Mouse (Mus musculus): ENCODE measurements around the gene Cep78.

Gene Cep78

DNA sequence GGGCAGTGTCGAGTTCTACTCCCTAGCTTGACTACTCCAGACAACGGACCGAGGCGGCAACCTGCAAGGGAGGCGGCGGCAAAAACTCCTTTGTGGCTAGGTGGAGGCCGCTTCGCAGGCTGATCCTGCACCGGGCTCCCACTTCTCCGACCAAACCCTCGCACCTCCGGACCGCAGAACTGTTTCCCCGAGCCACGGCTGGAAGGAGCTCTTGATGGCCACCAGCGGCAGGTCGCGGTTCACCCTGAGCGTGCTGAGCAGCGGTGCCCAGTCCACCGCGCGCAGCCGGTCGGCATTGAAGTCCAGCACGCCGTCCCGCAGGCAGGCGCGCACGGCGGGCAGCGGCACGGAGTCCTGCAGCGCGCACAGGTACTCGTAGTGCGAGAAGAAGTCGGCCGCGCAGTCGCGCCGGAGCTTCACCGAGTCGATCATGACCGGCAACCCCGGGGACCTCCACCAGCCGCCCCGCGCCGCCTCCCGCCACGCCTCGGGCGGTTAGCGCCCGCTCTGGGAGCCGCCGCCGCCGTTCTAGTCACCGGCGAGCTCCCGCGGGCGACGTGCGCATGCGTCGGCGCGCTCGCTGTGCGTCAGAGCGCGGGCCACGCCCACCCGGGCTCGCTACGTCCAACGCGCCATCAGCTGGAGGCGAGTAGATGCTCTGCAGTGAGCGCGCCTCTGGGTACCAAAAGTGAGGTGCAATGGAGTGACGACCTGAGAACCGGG lies at the start of gene Cep78:
Cep78 (minus strand) TSS at position 541 of the 723 bp plus-strand sequence.
- peak; percentile 82 for DNase-seq (ENCODE audit: low read depth)

DNA sequence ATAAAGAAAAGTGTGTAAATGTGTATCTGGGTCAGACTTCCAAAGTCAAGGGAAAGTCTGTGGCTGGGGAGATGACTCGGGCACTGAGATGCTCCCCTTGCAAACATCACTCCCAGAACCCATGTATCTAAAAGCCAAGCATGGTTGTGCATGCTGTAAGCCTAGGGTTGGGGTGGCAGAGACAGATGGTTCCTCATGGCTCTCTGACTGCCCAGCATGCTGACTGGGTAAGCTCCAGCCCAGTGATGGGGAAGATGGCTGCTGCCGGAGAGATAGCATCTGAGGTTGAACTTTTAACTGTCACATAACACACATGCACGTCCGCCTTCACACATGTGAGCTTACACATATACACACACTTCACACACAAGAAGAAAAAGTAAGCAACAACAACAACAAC lies 46.5 kb upstream of the Cep78 start:
- no peak for DNase-seq (ENCODE audit: low read depth)

DNA sequence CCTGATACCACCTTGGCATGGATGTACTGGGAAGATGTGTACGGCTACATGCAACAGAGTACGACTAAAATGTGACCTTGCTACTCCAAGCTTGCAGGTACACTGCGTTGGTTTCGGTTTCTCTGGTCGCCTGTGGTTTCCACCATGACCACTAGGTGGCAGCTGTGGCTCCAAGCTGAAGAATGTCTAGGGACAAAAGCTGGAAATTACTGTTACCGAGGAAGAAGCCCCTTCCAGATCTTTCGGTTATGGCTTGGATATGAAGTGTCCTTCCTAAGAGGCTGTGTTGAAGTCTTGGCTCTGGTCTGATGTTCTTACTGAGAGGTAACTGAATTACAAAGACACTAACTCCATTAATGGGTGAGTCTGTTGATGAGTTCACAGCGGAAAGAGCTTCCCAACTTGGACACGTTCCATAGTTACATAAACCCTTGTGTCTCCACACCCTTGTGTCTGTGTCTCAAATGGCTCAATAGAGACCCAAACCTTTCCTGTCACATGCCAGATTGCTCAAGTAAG lies 44.5 kb upstream of the Cep78 start:
- DNase-seq (ENCODE audit: low read depth) = peak; percentile 26

DNA sequence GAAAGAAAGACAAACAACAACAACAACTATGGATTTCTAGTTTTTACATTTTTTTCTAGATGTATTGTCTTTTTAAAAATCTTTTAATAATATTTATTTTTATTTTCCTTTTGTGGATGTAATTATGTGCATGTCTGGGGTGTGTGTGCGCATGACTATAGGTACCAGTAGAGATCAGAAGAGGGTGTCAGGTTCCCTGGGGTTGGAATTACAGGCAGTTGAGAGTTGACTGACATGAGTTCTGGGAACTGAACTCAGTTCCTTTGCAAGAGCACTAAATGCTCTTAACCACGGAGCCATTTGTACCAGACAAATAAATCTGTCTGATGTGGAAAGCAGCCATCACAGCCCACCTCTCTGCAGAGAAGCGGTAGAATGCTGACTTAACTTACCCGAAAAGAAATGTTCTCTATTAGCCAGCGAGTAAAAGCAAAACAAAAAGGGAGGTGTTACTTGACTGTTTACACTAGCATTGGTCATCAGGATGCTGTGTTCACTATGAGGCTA lies 44.0 kb upstream of the Cep78 start:
- no peak for DNase-seq (ENCODE audit: low read depth)

DNA sequence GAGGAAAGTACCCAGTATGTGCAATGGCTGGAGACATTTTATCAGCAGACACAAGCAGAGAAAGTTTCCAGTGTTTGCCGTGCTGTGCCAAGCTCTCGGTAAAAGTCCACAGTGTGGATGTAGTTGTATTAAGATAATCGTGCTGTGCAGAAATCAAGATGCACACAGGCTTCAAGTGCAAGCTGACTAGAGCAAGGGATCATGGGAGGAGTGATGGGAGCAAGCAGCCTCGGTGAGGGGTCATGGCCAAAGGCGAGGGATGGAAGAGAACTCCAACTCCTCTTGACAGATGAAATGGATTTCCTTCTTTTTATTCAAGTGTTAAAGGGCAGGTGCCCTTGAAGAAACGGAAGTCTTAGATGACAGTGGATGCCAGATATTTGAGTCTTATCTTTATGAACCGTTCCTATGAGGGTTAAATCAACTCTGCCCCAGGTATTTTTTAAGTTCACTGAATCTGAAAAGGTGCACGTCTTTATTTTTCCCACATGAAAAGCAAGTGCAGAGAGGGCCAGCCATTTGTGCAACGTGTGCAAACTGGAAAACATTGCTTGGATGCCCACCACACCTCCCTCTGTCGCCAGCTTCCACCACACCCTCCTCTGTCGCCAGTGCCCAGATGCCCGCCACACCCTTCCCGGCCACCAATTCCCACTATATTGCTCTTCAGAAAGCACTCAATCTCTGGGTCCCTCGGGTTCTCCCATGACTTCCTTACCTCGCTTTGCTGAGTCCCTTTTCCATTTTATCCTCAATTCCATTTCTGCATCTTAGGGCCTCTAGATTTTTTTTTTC lies 43.3 kb upstream of the Cep78 start:
- DNase-seq (ENCODE audit: low read depth) = no peak

DNA sequence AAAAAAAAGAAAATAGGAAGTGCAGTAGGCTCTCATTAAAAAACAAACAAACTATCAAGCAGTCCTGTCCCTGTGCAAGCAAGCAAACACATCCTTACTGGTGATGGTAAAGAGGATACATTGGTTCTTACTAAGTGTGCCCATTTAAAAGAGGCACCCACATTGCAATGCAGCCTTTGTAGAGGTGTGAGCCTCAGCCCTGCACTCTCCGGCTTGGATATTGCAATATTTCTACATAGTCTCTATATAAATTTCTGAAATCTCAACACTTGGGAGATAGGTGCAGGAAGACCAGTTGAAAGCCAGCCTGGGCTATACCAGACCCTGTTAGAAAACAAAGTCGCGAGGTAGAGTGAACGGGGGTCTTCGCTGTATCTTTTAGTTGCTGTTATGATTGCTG lies 41.5 kb upstream of the Cep78 start:
- DNase-seq (ENCODE audit: low read depth) = no peak

DNA sequence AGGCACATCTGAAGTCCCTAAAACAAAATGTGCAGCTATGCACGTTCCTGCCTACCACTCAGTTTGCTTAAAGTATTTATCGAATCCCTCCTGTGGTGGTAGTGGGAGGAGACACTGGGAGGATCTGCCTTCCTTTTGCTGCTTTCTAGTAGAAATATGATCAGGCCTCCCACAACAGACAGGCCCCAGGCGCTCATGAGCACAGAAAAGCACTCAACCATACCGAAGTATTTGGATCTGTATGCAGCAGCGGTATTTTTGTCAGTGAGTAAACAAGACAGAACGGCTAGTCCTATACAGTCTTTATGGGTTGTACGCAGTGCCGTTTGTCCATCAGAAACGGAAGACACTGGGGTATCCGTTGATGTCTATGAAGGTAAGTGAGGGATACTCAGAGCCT lies 37.4 kb upstream of the Cep78 start:
- DNase-seq (ENCODE audit: low read depth) = no peak

DNA sequence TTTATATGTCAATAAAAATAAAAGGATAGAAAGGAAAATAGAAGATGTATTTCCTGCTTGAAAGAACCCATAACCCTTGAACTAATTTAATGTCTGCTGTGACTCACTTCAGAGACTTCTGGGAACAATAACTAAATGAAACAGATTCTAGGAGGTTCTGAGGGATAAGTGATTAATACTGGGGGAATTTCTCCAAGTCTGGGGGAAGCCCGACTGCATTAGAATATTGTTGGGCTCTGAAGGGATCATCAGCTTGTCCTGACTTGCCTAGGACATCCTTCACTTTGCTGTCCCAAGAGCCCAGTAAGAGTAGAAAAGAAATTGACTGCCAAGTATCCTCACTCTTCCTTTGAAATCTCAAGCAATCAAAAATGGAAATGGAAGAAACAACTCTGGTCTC lies 31.4 kb upstream of the Cep78 start:
- no peak for DNase-seq (ENCODE audit: low read depth)

DNA sequence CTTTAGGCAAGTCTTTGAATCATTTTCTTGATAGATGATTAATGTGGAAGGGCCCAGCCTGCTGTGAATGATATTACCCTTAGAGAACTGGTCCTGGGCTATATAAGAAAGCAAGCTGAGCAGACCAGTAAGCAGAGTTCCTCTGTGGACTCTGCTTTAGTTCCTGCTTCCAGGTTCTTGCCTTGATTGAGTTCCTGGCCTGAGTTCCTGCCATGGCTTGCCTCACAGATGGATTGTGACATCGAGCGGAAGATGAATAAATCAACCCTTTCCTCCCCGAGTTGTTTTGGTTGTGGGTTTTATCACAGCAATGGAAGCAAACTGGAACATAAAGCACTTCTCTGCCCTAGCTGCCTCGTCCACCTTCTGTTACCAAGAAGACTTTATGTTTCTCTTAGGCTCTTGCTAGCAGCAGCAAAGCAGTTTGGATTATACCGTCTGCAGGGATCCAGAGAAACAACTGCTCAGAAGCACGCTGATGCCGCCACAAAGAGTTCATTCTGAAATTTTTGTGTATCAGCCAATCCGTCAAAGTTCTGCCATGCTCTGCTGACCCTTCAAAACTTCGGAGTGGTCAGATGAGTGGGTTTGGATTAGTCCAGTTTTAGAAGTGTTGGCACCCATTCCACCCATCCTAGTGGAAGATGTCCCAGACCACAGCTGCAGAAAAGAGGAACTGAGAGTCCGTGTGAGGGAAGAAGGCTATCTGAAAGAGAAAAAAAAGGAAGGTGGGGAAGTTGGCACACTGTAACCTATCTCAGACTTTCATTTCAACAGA lies 30.6 kb upstream of the Cep78 start:
- peak; percentile 40 for DNase-seq (ENCODE audit: low read depth)

DNA sequence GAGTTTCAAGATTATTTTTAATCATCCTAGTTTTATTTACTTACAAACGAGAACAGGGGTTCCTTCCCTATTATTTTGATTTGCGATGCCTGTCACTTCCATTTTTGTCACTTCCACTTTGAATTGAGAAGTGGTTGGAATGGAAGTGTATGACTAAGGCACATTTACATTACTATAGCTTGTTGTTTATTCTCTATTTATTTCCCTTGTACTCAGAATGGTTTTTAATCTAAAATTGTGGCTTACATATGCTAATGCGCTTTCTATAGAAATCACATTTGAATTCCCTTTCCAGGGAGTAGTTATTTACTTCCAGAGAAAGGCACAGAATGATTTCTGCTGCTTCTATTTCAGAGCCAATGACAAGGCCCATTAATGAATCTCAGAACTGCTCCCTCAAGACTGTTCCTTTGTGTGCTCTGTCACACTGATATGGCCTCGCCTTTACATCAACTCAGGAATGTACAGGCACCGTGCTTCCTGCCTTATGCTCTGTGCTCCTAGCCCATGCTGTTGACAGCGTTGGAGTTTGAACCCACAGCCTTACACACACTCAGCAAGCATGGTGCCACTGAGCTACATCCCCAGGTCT lies 25.1 kb upstream of the Cep78 start:
- DNase-seq (ENCODE audit: low read depth) = no peak

DNA sequence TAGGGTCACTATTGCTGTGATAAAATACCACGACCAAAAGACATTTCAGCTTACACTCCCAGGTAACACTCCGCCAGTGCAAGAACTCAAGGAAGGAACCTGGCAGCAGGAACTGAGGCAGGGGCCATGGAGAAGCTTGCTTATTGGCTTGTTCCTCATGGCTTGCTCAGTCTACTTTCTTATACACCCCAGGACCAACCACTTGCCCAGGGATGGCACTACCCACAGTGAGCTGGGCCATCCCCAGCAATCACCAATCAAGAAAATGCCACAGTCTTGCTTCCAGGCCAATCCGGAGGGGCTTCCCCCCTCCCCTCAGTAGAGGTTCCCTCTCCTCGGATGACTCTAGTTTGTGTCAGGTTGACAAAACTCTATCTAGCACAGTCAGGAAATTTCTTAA lies 24.3 kb upstream of the Cep78 start:
- DNase-seq (ENCODE audit: low read depth) = no peak

DNA sequence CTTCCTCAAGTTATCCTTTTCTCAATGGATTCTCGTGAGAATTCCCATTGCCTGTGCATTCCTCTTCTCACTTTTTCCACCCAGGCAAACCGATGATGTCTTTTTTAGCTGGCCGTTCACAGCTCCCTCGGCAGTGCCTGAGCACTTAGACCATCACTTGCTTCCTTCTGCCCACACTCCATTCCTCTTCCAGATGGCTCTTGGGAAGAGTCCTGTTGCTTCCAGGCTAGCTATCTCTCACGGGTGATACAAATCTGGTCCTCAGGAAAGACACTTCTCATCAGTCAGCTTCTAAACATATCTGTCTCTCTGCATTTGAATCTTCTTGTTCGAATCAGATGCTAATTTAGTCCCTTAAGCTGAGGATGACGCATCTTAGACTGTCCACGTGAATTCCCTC lies 22.3 kb upstream of the Cep78 start:
- DNase-seq (ENCODE audit: low read depth) = no peak

DNA sequence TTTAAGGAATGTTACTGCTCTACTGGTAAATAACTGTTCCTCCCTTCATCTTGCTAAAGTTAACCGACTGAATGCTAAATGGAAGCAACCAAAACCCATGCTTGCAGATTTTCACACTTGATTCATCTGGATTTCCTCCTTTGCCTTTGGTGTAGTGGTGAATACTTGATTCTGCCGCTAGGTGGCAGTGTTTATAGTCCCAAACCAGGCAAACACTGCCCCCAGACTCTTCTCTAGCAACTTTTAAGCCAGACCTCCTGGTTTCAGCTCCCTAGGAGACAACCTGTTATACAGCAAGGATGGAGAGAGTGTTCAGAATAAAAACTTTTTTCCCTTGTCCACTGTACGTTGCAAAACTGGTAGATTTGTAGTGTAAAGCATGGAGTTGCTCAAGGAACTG lies 13.4 kb upstream of the Cep78 start:
- peak; percentile 62 for DNase-seq (ENCODE audit: low read depth)

DNA sequence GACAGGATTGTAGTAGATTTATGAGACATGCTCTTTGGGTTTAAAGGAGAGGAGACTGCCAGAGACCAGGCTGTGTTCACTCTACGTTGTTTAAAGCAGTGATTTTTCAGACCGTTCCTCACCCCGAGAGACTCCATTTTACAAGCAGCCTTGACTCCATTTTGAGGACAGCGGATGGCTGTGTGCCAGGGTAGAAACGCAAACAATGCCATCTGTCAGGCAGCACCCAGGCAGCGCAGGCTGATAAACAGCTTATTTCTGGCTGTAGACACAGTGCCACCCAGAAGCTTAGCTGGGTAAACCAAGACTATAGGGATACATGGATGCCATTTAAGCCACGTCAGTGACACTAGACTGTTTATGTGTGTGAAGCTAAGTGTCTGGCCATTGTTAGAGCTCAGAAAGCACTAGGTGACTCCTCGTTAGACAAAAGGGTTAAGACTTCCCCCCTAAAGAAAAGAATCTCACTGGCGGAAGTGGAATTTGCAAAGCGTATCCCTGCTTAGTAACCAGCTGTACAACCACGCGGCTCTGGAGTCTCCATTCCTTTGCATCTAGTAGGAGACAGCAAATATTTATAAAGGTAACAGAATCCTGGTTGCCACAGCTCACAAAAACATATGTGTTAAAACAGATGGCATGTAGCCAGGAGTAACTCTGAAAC lies 12.2 kb upstream of the Cep78 start:
- no peak for DNase-seq (ENCODE audit: low read depth)

DNA sequence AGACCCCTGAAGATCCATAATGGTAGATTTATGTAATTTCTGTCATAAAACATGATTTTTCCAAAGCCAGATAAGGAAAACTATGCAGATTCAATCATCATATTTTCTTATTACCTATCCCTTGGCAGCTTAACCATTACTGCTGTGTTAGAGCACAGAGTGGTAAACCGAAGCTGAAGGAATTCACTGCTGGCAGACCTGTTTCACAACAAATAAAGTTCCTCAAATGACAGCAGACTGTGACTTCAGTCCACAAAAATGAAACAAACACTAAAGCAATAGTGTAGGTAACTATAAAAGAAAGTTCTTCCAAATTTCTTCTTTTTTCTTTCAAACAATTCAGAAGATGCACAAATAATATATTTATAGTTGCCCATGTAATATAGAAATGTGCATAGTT lies 5.3 kb upstream of the Cep78 start:
- no peak for DNase-seq (ENCODE audit: low read depth)

DNA sequence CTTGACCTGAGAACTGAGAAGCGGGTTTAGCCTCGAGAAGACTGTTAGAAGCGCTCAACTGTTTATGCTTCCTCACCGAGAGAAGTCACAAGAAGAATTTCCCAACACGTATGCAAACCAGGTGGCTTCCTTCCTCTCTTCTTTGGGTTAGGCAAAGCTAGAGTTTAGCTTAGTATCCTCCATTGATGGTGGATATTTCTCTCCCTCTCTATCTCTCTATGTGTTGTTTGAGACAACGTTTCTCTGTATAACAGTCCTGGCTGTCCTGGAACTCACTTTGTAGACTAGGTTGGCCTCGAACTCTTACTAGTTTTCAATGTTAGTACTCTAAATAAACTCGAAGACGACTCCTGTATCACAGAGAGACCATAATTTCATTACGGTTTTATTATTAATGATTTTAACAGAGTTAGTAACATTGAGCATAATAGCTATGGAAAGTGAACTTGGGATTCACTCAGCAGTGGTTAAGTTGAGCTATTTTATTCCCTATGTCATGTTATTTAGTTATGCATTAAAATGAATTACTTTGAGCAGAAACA lies 454 bp upstream of the Cep78 start:
- no peak for DNase-seq (ENCODE audit: low read depth)

DNA sequence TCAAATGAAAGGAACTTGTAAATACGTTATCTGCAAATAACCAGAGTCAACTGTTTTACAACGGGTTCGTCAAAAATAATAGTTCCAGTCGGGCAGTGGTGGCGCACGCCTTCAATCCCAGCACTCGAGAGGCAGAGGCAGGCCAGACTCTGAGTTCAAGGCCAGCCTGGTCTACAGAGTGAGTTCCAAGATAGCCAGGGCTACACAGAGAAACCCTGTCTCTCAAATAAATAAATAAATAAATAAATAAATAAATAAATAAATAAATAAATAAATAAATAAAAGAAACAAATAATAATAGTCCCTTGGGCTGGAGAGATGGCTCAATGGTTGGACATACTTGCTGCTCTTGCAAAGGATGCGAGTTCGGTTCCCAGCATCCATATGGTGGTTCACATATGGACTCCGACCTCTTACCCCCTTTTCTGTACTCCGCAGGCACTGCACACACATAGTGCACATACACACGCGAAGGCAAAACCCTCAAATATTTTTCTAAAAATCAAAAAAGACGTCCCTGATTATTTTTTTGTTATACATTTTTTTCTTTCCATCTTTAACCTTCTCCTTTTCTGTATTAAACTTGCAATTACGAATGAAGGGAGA lies 947 bp downstream of the Cep78 start:
- DNase-seq (ENCODE audit: low read depth) = no peak

DNA sequence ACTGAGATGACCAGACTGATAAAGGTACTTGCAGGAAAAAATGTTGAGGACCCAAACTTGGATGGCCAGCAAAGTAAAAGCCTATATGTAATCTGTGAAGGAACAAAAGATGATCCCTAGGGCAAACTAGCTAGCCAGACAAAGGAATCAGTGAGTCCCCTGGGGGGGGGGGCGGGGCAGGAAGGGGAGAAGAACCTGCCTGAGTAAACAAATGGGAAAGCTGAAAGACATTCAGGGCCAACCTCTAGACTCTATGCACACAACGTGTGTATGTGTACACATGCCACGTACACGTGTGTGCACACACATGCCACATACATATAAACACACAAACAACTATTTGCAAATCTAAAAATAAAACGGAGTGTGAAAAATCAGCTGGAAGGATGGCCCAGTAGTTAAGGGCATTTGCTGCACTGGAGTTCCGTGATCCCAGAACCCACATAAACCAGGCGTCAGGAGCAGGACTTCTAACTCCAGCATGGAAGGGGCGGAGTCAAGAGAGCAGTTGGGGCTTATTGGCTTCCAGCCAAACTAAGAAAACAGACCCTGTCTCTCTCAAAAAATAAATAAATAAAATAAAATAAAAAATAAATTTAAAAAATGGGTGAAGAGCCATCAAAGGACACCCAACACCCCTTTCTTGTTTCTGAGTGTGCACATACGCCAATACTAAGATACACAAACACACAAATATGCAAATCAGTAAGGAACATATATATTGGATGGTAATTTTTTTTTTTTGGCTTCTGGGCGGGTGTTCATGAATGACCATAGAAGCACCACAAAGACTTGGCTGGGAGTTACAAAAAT lies 1.7 kb downstream of the Cep78 start:
- no peak for DNase-seq (ENCODE audit: low read depth)

DNA sequence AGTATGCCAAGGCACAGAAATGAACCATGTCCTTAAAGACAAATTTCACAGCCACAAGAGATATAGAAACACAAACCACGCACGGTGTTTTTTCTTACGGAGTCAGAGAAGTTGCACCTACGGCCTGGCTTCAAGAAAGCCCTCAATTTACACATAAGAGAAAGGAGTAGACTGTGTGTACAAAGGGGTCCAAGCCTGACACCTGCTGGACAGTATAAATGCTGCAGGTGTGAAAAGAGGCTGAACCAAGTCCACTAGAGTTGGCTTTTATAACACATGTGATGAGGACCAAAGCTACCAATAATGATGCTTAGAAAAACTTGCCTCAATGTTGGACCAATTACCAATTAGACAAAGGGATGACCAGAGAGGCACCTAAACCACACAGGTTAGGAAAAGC lies 2.9 kb downstream of the Cep78 start:
- DNase-seq (ENCODE audit: low read depth) = peak; percentile 55

DNA sequence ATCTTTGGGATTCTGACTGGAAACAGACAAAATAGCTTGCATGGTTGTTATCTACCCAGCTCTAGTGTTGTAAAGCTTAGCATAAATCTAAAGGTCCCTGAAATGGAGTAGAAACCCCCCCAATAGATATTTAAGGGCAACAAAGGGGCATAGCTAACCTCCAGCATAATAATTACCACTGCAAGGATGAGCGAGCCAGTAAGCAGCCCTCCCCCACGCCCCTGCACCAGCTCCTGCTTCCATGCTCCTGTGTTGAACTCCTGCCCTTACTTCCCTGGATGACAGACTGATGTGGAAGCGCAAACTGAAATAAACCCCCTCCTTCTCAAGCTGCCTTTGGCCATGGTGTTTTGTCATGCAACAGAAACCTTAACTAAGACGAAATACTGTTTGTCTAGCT lies 11.4 kb downstream of the Cep78 start:
- DNase-seq (ENCODE audit: low read depth) = no peak
